Mouse (Mus musculus): ENCODE measurements around the gene Gatad1. TPM values are rescaled to one million over a fixed set of nuclear protein-coding genes. Genes with fewer than 3 reads are reported as not detected.
A peak's percentile ranks its signal among the peaks of the same experiment; 100 is the strongest.

The Gatad1 gene
- polyA plus RNA-seq, 1 experiment from 2014 or later, result 73.5 TPM

DNA sequence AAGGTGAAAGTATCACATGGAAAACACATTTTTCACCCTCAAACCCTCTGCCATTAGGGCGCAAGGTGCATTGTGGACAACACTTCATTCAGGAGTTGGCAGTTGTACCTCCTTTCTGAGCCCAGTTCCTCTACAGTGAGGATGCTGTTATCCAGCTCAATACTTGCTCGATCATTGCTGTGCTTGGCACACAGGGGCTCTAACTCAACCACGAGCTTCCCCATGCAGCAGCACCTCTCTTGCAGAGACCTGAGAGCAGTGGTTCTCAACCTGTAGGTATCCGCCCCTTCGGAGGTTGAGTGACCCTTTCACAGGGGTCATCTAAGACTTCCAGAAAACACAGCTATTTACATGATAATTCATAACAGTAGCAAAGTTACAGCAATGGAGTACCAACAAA is 5.4 kb downstream of the Gatad1 start:
- Histone ChIP-seq H3K4me1 (peaks cover 1% of the 10 kb centered on the region), H3K9me3 (no peaks in the 10 kb centered on the region), H3K4me2 (no peak overlapping the region), H3K9ac (no peak overlapping the region), H3K27me3 (no peaks in the 10 kb centered on the region), H3K36me3 (replicated peaks) (no peaks in the 10 kb centered on the region), H3K27ac (no peak overlapping the region), H3K4me3 (replicated peaks) (no peak overlapping the region)
- WGBS, result 84% methylated on average over 5 of the region's 5 CpGs
- ATAC-seq (ENCODE audit: low FRiP score), result no peak

DNA sequence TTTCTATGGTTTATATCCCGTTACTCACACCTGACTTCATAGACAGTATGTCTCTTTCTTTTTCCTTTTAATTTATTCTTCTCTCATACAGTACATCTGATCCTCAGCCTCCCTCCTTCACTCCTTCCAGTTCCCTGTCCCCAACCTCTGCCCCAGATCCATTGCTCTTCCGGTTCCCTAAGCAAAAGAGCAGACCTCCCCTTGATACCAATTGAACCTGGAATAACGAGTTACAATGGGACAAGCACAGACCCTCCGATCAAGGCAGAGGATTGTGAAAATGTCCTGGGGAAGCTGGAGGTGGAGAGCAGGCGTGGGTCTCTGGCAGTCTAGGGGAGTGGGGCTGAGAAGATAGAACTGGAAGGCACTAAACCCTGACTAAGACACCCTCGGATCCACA is 6.1 kb downstream of the Gatad1 start, which contains the start of gene Tmbim7:
Gene Tmbim7, plus strand, starts transcription at position 301 of the 400 bp plus-strand sequence.
- Histone ChIP-seq H3K4me2 (no peak within 1 kb of the TSS), H3K27ac (no peak within 1 kb of the TSS), H3K9ac (no peak within 1 kb of the TSS), H3K36me3 (replicated peaks) (no peaks in the 10 kb centered on the region), H3K4me1 (peaks cover 4% of the 10 kb centered on the region), H3K27me3 (no peaks in the 10 kb centered on the region), H3K9me3 (no peaks in the 10 kb centered on the region), H3K4me3 (replicated peaks) (no peak within 1 kb of the TSS)
- 66% methylated on average over 6 of the region's 6 CpGs for whole genome bisulfite sequencing
- no peak for ATAC-seq (ENCODE audit: low FRiP score)

DNA sequence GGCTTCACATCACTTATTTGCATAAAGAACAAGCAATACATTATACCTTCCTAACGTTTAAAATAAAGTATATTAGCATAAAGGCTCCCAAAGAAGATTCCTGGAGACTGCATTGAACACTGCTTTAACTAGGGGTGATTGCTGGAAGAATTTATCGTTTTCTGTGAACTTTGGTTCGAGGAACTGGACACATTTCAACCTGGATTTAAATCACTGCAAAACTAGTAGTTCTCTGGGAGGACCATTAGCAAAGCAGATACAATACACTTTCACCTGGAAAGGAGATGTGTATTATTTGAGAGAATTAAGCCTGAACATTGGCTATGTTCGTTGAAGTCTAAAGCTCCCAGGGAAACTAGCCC is 8.2 kb downstream of the Gatad1 start:
- H3K4me1 ChIP-seq, result peaks cover 10% of the 10 kb centered on the region
- 76% methylated on average over 4 of the region's 4 CpGs for WGBS

DNA sequence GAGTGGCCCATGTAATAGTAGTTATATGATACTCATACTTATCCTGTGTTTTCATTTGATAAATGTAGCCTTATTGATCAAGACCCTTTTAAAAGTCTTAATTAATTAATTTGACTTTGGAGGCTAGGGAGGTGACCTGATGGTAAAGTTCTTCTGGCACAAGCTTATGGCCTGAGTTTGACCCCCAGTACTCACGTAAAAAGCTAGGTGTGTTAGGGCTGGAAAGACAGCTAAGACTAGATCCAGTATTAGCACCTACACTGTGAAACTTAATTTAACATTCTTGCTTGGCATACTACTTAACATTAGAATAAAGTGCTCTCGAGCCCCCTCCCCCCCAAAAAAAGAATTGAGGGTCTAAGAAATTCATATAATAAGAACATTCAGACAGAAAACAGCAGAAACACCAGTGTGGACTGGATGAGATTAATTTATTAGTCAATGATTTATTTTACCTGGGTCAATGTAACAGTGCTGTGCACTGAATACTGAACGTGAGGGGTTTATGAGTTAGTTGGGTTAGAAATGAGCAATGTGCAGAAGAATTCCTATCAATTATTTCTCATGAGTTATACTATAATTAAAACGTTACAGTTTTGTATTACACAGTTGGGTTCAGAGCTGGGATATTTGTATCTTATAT is 8.7 kb downstream of the Gatad1 start:
- Histone ChIP-seq H3K27ac (no peak overlapping the region), H3K27me3 (no peaks in the 10 kb centered on the region), H3K4me1 (peaks cover 10% of the 10 kb centered on the region), H3K4me3 (replicated peaks) (peak overlapping the region; percentile 97), H3K36me3 (replicated peaks) (peaks cover 12% of the 10 kb centered on the region), H3K9ac (no peak overlapping the region), H3K9me3 (no peaks in the 10 kb centered on the region), H3K4me2 (peak overlapping the region; percentile 63)
- 55% methylated on average over 4 of the region's 4 CpGs for WGBS
- ATAC-seq (ENCODE audit: low FRiP score), result peak; percentile 50; the same call in 1 of the 2 replicates

More for the DNA sequence above, 8.2 kb downstream of the Gatad1 start:
- no peaks in the 10 kb centered on the region for H3K9me3 ChIP-seq
- no peak overlapping the region for H3K4me2 ChIP-seq
- H3K4me3 ChIP-seq (replicated peaks), result no peak overlapping the region
- H3K27ac ChIP-seq, result no peak overlapping the region
- no peaks in the 10 kb centered on the region for H3K27me3 ChIP-seq
- ATAC-seq (ENCODE audit: low FRiP score), result no peak
- peaks cover 9% of the 10 kb centered on the region for H3K36me3 ChIP-seq (replicated peaks)
- H3K9ac ChIP-seq, result no peak overlapping the region

DNA sequence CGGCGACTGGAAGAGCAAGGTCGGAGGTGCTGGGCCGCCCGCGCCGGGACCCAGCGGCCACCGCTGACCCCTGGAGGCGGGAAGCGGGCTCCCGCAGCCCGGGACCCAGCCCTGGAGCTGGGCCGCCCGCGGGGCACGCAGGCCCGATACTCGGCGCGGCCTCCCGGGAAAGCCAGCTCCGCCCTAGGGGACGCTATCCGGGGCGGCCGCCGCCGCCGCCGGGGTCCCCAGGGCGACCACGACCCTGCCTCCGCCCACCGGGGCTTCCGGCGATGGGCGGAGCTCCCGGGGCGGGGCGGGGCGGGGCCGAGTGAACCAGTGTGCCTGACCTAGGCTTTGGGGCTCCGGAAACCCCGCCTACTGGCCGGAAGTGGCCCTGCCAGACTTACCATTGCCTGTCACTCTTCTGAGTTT is 9.3 kb downstream of the Gatad1 start:
- 0% methylated on average over 42 of the region's 46 CpGs for WGBS
- H3K4me1 ChIP-seq, result peaks cover 10% of the 10 kb centered on the region

DNA sequence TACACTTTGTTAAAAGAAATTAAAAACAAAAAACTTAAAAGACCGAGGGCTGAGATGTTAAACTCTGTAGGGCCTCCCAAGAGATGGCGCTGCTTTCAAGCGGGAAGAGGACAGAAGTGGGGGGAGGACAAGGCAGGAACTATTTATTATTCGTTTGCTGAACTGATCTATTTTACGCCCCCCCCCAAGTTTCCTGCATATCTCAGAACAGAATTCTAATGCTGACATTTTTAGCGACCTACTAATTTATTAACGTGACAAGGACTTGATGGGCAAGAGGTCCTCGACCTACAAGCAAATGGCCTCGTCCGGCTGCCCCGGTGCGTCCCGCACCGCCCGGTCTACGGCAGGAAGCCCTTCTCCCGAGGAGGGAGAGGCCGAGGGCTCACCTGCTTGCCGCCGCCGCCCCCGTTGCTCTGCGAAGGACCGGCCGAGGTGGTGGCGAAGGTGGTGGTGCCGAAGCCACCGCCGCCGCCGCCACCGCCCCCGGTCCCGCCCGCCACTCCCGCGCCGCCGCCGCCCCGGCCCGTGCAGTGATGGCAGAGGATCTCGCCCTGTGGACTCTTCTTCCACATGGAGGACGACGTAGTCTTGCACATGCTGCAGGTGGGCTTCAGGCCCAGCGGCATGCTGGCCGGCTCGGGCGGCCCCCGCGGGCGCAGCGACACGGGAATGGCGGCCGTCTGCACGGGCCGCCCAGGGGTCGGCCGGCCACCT is 9.8 kb downstream of the Gatad1 start:
- no peaks in the 10 kb centered on the region for H3K27me3 ChIP-seq
- peak overlapping the region; percentile 93 for H3K27ac ChIP-seq
- H3K36me3 ChIP-seq (replicated peaks), result peaks cover 22% of the 10 kb centered on the region
- H3K9me3 ChIP-seq, result no peaks in the 10 kb centered on the region
- H3K4me3 ChIP-seq (replicated peaks), result peak overlapping the region; percentile 97
- peak; percentile 76 for ATAC-seq (ENCODE audit: low FRiP score)
- peak overlapping the region; percentile 89 for H3K9ac ChIP-seq
- under 1% methylated on average over 60 of the region's 60 CpGs for WGBS
- peak overlapping the region; percentile 63 for H3K4me2 ChIP-seq
- H3K4me1 ChIP-seq, result peaks cover 10% of the 10 kb centered on the region

More for the DNA sequence above, 9.3 kb downstream of the Gatad1 start:
- Histone ChIP-seq H3K27ac (peak overlapping the region; percentile 93), H3K9ac (peak overlapping the region; percentile 89), H3K4me3 (replicated peaks) (peak overlapping the region; percentile 97), H3K4me2 (peak overlapping the region; percentile 63), H3K27me3 (no peaks in the 10 kb centered on the region), H3K36me3 (replicated peaks) (peaks cover 16% of the 10 kb centered on the region), H3K9me3 (no peaks in the 10 kb centered on the region)
- ATAC-seq (ENCODE audit: low FRiP score), result peak; percentile 97

DNA sequence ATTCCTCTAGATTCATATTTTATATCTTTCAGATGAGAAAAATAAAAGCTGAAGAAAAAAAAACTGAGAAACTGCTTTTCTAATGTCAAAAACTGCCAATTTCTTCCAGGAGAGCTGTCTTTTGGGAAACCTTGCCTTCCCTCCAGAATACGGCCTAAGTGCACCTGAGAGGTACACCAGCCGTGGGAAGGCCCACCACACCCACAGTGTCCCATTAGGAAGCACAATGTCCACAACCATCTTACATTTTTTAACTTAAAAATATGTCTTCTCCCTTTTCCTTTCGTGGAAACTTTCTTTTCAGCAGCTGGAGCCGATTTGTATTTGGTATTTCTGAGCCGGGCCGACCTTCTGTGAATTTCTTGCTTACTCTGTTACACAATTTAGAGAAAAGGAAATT is 10.4 kb downstream of the Gatad1 start:
- H3K36me3 ChIP-seq (replicated peaks), result peaks cover 28% of the 10 kb centered on the region
- H3K4me3 ChIP-seq (replicated peaks), result peak overlapping the region; percentile 97
- no peaks in the 10 kb centered on the region for H3K27me3 ChIP-seq
- H3K4me2 ChIP-seq, result peak overlapping the region; percentile 63
- peaks cover 10% of the 10 kb centered on the region for H3K4me1 ChIP-seq
- H3K9ac ChIP-seq, result peak overlapping the region; percentile 89
- no peak for ATAC-seq (ENCODE audit: low FRiP score)
- WGBS, result 32% methylated on average over 6 of the region's 6 CpGs
- no peaks in the 10 kb centered on the region for H3K9me3 ChIP-seq
- H3K27ac ChIP-seq, result no peak overlapping the region

DNA sequence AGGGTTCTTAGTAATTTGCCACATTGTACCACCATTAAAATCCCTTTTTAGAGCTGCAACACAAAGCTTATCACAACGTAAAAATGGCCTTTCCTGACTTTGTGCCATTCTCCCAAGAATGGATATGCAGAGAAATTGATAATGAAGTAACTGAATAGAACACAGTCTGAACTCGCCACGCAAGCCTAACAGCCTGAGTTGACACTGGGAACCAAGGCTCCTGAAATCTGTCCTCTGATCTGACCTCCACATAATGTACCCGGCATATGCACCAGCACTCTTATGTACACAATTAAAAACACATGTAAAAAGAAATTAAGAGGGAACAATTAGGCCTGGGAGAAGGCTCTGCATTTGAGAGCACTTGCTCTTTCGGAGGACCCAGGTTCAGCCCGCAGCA is 11.7 kb downstream of the Gatad1 start:
- peaks cover 38% of the 10 kb centered on the region for H3K36me3 ChIP-seq (replicated peaks)

DNA sequence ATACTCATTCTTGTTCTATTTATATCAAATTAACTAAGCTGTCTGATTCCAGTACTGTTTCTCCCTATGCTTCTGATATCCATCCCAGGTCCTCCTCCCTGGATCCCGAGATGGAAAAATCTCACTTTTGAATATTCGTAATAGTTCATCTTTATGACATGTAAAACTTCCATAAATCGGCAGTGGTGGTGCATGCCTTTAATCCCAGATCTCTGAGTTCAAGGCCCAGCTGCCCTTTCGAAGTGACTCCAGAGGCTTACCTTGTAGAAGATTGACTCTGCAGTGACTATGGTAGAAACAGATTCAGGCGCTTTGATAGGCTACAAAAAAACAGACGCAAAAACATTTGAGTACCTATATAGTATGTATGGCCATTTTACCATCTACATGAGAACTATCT is 12.4 kb downstream of the Gatad1 start:
- 94% methylated on average over 6 of the region's 6 CpGs for WGBS
- no peak for ATAC-seq (ENCODE audit: low FRiP score)
- H3K27me3 ChIP-seq, result no peaks in the 10 kb centered on the region
- H3K9ac ChIP-seq, result no peak overlapping the region
- H3K4me1 ChIP-seq, result peaks cover 10% of the 10 kb centered on the region
- H3K4me2 ChIP-seq, result no peak overlapping the region
- H3K27ac ChIP-seq, result no peak overlapping the region
- H3K4me3 ChIP-seq (replicated peaks), result no peak overlapping the region
- no peaks in the 10 kb centered on the region for H3K9me3 ChIP-seq
- H3K36me3 ChIP-seq (replicated peaks), result peaks cover 41% of the 10 kb centered on the region

More for the DNA sequence above, 11.7 kb downstream of the Gatad1 start:
- H3K9ac ChIP-seq, result no peak overlapping the region
- H3K27me3 ChIP-seq, result no peaks in the 10 kb centered on the region
- H3K4me1 ChIP-seq, result peaks cover 10% of the 10 kb centered on the region
- H3K9me3 ChIP-seq, result no peaks in the 10 kb centered on the region
- H3K27ac ChIP-seq, result no peak overlapping the region
- no peak overlapping the region for H3K4me2 ChIP-seq
- no peak overlapping the region for H3K4me3 ChIP-seq (replicated peaks)
- 83% methylated on average over 6 of the region's 6 CpGs for WGBS
- ATAC-seq (ENCODE audit: low FRiP score), result no peak

DNA sequence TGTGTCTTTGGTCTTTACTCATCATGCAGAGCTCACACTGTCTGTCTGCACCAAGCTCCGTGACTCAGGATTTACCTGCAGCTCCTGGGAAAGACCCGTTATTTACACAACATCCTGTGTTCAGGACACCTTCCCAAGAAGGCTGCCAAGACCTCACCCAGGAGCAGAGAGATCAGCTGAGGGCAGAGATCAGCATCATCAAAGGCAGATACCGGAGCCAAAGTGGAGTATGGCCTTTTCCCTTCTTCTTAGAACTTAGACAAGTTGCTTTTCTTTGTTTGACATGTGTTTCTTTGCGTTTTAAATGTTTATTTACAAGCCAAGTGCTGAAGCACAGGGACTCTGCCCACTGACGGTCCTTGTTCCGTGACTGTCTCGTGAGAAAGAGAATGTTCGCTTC is 21.7 kb downstream of the Gatad1 start:
- Histone ChIP-seq H3K27me3 (no peaks in the 10 kb centered on the region), H3K4me2 (no peak overlapping the region), H3K9me3 (no peaks in the 10 kb centered on the region), H3K27ac (no peak overlapping the region), H3K36me3 (replicated peaks) (peaks cover 22% of the 10 kb centered on the region), H3K9ac (no peak overlapping the region), H3K4me3 (replicated peaks) (no peak overlapping the region), H3K4me1 (no peaks in the 10 kb centered on the region)
- WGBS, result 89% methylated on average over 8 of the region's 8 CpGs
- ATAC-seq (ENCODE audit: low FRiP score), result no peak

DNA sequence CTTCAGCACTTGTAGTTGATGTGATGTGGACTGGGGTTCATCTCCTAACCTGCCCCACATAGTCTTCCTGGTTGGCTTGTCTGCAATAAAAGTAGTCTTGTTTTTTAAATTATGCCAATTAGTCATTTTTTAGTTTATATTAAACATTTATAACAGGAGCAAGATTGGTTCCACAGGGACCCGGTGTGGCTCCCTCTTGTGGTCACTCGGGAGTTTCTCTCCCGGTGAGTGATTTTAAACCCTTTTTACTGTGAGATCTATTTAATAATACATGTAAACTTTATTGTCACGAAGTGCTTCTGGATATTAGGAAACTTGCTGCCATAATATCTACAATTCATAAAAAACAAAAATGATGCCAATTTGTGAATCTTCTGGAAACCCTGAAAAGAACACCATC is 23.0 kb downstream of the Gatad1 start:
- H3K36me3 ChIP-seq (replicated peaks), result peaks cover 24% of the 10 kb centered on the region
- H3K4me1 ChIP-seq, result no peaks in the 10 kb centered on the region
- WGBS, result 79% methylated on average over 4 of the region's 4 CpGs
- H3K4me3 ChIP-seq (replicated peaks), result no peak overlapping the region
- ATAC-seq (ENCODE audit: low FRiP score), result no peak
- H3K27me3 ChIP-seq, result no peaks in the 10 kb centered on the region
- no peak overlapping the region for H3K9ac ChIP-seq
- no peak overlapping the region for H3K4me2 ChIP-seq
- H3K9me3 ChIP-seq, result no peaks in the 10 kb centered on the region
- no peak overlapping the region for H3K27ac ChIP-seq

DNA sequence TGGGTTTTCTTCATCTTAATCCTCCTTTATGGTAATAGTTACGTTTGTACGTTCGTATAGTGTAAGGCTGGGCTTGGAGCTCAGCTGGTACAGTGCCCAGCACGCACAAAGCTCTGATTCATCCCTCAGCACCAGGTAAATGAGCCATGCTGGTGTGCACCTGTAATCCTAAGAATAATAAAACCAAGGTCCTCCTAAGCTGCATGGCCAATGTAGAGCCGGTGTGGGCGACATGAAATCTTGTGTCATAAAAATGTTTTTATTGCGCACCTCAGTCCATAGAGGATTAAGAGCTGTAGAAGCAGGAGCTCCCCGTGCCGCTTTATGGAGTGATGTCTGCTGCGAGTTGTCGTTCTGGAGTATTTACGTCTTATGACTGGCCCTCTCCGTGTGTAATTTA is 23.7 kb downstream of the Gatad1 start:
- Histone ChIP-seq H3K9ac (no peak overlapping the region), H3K27me3 (no peaks in the 10 kb centered on the region), H3K9me3 (no peaks in the 10 kb centered on the region), H3K36me3 (replicated peaks) (peaks cover 24% of the 10 kb centered on the region), H3K4me3 (replicated peaks) (no peak overlapping the region), H3K27ac (no peak overlapping the region), H3K4me1 (no peaks in the 10 kb centered on the region), H3K4me2 (no peak overlapping the region)
- 96% methylated on average over 13 of the region's 13 CpGs for WGBS
- no peak for ATAC-seq (ENCODE audit: low FRiP score)

DNA sequence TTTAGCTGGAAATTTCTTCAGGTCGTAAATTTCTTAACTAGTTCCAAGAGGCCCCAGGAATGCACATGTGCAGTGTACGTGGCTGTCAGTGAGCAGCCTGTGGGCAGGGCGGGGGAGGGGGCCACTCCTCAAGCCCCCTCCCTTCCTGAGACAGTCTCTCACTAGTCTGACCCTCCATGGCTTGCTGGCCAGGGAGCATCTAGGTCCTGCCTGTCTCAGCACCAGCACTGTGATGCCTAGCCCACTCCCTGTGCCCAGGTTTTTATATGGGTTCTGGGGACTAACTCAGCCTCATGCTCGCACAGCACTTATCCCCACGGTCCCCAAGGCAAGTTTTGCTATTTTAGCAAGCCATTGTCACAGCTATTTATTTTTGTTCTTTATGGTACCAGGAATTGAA is 24.7 kb downstream of the Gatad1 start:
- no peak overlapping the region for H3K4me2 ChIP-seq
- H3K27ac ChIP-seq, result no peak overlapping the region
- H3K9me3 ChIP-seq, result no peaks in the 10 kb centered on the region
- WGBS, result 91% methylated on average over 5 of the region's 5 CpGs
- H3K4me1 ChIP-seq, result no peaks in the 10 kb centered on the region
- no peaks in the 10 kb centered on the region for H3K27me3 ChIP-seq
- H3K4me3 ChIP-seq (replicated peaks), result no peak overlapping the region
- H3K36me3 ChIP-seq (replicated peaks), result peaks cover 24% of the 10 kb centered on the region
- ATAC-seq (ENCODE audit: low FRiP score), result no peak
- no peak overlapping the region for H3K9ac ChIP-seq
